Mouse (Mus musculus): ENCODE measurements around the gene Try4. TPM values are rescaled to one million over a fixed set of nuclear protein-coding genes. Genes with fewer than 3 reads are reported as not detected.
A peak's percentile ranks its signal among the peaks of the same experiment; 100 is the strongest.
"Not testable (repeated sequence)": the region's sequence is repeated elsewhere in the genome, so short reads cannot be mapped to it uniquely, and the experiment has no call there.

Try4 gene
- total RNA-seq (2014; fragmentation: Nextera tagmentation) (not detected in 2 replicates), total RNA-seq (2017) (not detected in 2 replicates)

DNA sequence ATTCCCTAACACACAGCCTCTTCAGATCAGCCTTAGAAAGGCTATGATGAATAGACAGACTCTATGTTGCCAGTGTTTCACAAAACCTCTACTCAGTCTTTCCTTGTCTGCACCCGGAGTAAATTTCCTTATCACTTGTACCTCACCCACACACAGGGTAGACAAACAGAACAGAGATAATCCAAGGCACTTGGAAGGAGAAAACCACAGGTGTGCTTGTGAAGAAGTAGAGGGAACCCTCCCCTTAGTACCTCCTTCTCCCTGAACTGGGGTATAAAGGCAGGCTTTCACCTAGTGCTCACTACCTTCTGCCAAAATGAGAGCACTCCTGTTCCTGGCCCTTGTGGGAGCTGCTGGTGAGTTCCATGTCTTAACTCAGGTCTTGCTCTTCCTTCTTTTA, at the start of gene Try4:
Gene Try4, plus strand, starts transcription at position 301 of the 400 bp plus-strand sequence.
- ATAC-seq (replicated peaks; ENCODE audit: poor library complexity, severe bottlenecking) = no peak

DNA sequence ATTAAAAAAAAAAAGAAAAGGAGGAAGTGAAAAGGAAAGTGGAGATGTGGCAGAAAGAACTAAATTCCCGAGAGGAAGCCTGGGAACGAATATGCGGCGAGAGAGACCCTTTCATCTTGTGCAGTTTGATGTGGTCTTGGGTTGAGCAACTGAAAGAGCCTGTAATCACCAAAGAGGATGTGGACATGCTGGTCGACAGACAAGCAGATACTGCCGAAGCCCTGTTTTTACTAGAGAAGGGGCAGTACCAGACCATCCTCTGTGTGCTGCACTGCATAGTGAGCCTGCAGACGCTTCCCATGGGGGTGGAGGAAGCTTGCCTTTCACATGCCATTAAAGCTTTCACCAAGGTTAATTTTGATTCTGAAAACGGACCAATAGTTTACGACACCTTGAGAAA, 48.8 kb upstream of the Try4 start:
- peak; percentile 99 for ATAC-seq (replicated peaks; ENCODE audit: poor library complexity, severe bottlenecking)

DNA sequence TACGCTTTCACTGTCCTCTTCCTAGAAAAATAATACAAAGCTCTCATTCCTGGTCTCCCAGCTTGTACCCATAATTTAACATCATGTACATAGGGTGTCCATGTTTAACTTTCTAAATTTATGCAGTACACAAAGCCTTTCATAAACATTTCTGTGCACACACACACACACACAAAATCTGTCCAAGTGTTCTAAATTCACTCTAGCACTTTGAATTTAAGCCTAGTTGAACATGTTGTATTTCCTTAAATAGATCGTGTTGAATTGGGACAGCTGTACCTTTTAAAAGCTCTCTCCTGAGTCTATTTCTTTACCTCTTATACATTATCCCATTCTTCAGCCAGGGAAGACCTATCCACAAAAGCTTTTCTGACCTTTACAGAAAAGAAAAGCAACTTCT, 45.6 kb upstream of the Try4 start:
- ATAC-seq (replicated peaks; ENCODE audit: poor library complexity, severe bottlenecking) = no peak

DNA sequence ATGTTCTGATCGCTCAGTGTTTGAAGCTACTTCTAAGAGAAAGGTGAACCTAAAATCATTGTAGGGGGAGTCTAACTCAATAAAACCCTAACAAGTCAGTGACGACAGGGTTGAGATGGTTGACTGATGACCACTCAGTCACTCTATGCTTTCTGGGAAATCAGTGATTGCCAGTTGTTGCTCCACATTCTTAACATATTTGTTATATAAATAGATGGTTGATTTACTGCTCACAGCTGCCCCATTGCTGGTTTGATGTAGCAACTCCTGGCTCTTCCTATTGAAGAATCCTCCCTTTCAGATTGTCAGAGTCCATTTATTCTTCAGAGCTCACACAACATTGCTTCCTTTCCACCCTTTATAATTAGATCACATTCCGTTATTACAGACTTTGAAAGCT, 44.6 kb upstream of the Try4 start:
- no peak for ATAC-seq (replicated peaks; ENCODE audit: poor library complexity, severe bottlenecking)

DNA sequence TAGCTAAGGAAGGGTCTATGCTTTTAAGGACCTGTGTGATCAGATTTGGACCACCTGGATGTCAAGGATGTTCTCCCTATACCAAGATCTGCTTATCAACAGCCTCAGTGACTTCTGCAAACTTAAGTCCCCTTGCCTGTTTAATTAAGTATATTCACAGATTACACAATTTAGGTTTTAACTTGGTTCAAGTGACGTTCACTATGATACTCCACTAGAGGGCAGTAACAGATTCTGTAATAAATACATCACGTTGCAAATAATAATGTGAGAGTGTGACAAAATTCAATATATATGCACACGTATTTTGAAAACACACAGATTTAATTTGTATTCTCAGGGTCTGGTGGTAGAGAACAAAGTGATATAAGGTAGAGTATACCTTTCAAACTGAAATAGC, 39.3 kb upstream of the Try4 start:
- ATAC-seq (replicated peaks; ENCODE audit: poor library complexity, severe bottlenecking) = peak; percentile 83

DNA sequence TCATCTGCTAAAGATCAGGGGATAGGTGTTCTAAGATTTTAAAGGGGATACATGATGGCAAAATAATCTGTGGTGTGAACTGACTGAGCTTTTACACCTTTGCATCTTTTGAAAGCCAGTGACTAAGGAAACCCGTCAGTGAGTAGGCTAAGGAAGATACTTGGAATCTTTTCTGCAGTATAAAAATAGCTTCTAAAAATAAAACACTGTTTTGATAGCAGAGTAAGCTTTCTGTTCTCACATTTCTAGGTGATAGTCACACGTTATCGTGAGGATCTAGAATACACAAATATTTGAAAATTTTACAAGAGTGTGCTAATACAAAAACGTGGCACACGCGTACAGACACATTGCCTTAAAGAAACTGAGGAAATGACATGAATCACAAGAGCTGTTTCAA, 35.9 kb upstream of the Try4 start:
- ATAC-seq (replicated peaks; ENCODE audit: poor library complexity, severe bottlenecking) = no peak

DNA sequence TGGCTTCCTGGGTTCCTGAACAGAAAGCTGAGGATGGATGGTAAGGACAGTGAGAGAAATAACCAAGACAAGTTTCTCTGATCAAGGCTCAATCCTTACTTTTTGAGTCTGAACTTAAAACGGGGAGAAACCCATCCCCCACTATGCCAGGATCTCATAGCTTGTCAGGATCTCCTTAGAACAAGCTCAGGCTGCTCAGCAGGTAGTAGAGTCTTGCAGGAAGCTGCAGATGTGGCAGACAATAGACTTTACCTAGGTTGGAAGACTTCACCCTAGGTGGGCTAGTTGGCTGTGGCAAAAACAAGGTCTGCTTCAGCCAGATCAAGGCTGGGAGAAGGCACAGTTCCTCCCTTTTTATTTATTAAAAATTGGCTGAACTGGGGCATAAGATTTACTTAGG, 3.8 kb upstream of the Try4 start:
- ATAC-seq (replicated peaks; ENCODE audit: poor library complexity, severe bottlenecking) = no peak

DNA sequence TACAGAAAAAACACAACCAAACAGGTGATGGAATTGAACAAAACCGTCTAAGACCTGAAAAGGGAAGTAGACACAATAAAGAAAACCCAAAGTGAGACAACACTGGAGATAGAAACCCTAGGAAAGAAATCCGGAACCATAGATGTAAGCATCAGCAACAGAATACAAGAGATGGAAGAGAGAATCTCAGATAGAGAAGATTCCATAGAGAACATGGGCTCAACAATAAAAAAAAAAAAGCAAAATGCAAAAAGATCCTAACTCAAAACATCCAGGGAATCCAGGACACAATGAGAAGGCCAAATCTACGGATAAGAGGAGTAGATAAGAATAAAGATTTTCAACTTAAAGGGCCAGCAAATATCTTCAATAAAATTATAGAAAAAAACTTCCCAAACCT, 14.7 kb downstream of the Try4 start, which contains the start of gene Try5:
Gene Try5, minus strand, starts transcription at position 101 of the 400 bp plus-strand sequence.
- not testable (repeated sequence) for ATAC-seq (replicated peaks; ENCODE audit: poor library complexity, severe bottlenecking)

DNA sequence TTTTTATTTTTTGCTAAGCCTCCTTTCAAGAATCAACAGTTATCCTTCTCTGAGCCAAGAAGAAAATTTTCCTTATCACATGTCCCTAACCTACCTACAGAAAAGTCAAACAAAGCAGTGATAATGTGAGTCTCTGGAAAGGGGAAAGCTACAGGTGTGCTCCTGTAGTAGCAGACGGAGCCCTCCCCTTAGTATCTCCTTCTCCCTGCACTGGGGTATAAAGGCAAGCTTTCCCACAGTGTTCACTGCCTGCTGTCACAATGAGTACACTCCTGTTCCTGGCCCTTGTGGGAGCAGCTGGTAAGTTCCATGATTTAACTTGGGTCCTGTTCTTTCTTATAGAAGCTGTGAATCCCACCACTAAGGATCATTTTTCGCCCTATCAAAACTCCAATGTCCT, 51.9 kb downstream of the Try4 start, which contains the start of gene Try10:
Gene Try10, plus strand, starts transcription at position 174 of the 400 bp plus-strand sequence.
- ATAC-seq (replicated peaks; ENCODE audit: poor library complexity, severe bottlenecking) = no peak

Other genes starting within 250 kb of the Try4 start
- not detected in 2 replicates for gene Try5, start 14.6 kb downstream of the Try4 start, total RNA-seq (2014; fragmentation: Nextera tagmentation)
- not detected in 2 replicates for gene Try5, start 14.6 kb downstream of the Try4 start, total RNA-seq (2017)
- gene Try10, start 51.8 kb downstream of the Try4 start, total RNA-seq (2014; fragmentation: Nextera tagmentation) = not detected in 2 replicates
- gene Try10, start 51.8 kb downstream of the Try4 start, total RNA-seq (2017) = not detected in 2 replicates
- not detected in 2 replicates for gene Prss3, start 75.4 kb downstream of the Try4 start, total RNA-seq (2014; fragmentation: Nextera tagmentation)
- gene Prss3, start 75.4 kb downstream of the Try4 start, total RNA-seq (2017) = not detected in 2 replicates
- not detected in 2 replicates for gene Gm5771, start 90.1 kb downstream of the Try4 start, total RNA-seq (2014; fragmentation: Nextera tagmentation)
- gene Gm5771, start 90.1 kb downstream of the Try4 start, total RNA-seq (2017) = not detected in 2 replicates
- gene Gm10334, start 143.9 kb downstream of the Try4 start, total RNA-seq (2014; fragmentation: Nextera tagmentation) = not detected in 2 replicates
- not detected in 2 replicates for gene Gm10334, start 143.9 kb downstream of the Try4 start, total RNA-seq (2017)
- not detected in 2 replicates for gene Prss1, start 156.7 kb downstream of the Try4 start, total RNA-seq (2014; fragmentation: Nextera tagmentation)
- gene Prss1, start 156.7 kb downstream of the Try4 start, total RNA-seq (2017) = not detected in 2 replicates
- gene Prss2, start 219.5 kb downstream of the Try4 start, total RNA-seq (2014; fragmentation: Nextera tagmentation) = not detected in 2 replicates
- not detected in 2 replicates for gene Prss2, start 219.5 kb downstream of the Try4 start, total RNA-seq (2017)